Mouse (Mus musculus): ENCODE results near the gene Mfap3l. TPM values are rescaled to one million over a fixed set of nuclear protein-coding genes. Genes with fewer than 3 reads are reported as not detected.
"Not testable (repeated sequence)": the region's sequence is repeated elsewhere in the genome, so short reads cannot be mapped to it uniquely, and the experiment has no call there.

Mfap3l gene
- total RNA-seq (2022), result 1 to 10 TPM; 2.5 to 5.8 (median 4.0) TPM

DNA sequence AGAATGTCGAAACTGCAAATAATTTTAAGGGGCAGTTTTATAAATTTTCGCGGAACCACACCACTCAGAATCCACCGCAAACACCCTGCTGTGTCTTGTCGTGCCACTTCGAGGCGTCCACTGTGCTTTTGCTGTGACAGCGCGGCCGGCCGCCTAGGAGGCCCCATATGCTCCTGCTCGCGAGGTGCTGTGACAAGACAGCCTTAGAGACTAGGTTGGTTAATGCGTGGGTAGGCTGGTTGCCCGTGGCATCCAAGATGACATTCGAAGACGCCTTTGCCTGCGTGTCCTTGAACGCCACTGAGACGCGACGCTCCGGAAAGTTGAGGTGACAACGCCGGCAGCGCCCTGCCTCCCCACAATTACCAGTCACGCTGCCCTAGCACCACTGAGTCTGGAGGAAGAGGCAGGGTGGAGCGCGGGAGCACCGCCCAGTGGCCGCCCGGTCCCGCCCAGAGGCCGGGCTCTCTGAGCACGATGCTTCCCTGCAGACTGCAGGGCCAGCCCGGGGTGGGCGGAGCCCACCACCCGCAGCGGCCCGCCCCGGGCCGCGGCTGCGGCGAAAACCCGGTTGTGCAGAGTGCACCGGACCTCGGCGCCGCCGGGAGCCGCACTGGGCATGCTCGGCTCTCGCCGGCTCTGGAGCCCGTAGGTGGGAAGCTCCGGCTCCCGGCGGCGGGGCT lies at the start of gene Mfap3l:
TSS of gene Mfap3l (plus strand) at position 578 of the 683 bp plus-strand sequence.
- DNase-seq (ENCODE audit: low spot score in 2 of 2), result peak; percentile 86 to 88

- DNase-seq (ENCODE audit: low spot score in 2 of 2), result no peak
Observed at GRCm38 (mm10) chr8:60583369-60583768, 49.3 kb upstream of the Mfap3l start.

GRCm38 (mm10) chr8:60591352-60592105 lies 41.1 kb upstream of the Mfap3l start:
- not testable (repeated sequence) for DNase-seq (ENCODE audit: low spot score in 2 of 2)

GRCm38 (mm10) chr8:60594761-60595160 lies 37.9 kb upstream of the Mfap3l start:
- no peak for DNase-seq (ENCODE audit: low spot score in 2 of 2)

DNA sequence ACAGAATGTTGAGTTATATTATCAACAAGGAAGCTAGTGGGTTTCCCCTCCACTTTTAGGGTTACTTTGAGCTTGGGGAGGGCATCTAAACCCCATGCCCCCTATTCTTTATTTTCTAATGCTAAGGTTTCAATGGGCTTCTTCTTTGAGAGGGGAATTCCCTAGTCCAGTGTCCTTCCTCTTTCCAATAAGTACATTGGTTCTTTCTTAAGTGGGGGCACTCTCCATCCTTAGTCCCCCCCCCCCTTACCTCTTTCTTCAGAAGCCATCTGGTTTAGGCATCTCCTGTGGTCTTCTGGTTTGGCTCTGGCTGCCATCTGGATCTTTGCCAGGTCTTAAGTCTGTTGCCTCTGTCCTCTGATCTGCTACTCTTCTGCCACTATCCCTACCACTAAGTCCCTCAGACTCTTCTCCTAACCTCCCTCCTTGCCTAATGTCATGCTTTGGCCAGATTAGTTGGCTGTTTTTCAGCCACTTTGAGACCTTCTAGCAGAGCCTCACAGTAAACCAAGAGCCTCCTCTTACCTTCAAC lies 21.0 kb upstream of the Mfap3l start:
- DNase-seq (ENCODE audit: low spot score in 2 of 2), result no peak

DNA sequence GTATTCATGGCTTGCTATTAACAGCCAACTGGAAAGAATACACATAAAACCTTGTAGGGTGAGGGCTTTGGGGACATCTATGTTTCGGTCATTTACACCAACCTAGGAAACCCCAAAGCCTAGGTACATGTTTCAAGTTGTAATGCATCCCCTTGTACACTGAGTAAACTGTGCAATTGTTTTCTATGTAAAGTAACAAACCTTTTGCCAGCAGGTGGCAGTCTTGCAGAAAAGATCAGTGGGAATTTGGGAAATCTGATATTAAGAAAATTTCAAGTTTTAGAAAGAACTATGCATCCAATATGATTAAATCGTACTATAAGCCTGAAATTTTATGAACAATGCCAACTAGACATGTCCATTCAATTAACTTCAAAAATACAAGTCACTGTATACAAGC lies 15.7 kb upstream of the Mfap3l start:
- DNase-seq (ENCODE audit: low spot score in 2 of 2), result no peak

DNA sequence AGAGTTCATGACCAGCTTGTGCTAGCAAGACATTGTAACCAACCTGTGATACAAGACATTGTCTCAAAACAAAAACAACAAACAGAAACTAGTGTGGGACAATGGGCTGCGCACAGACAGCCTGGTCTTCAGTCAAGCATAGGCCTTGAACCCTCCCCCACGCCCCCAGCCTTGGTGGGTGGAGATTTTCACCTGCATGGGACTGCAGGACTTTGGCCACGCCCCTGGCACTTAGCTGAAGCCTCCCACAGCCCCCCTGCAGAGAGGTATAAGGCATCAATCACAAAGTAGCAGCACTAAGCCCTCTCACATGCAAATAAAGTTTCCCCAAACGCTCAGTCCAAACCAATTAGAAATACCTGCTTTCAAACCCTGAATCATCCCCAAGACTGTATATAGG lies 11.1 kb upstream of the Mfap3l start:
- no peak for DNase-seq (ENCODE audit: low spot score in 2 of 2)

DNA sequence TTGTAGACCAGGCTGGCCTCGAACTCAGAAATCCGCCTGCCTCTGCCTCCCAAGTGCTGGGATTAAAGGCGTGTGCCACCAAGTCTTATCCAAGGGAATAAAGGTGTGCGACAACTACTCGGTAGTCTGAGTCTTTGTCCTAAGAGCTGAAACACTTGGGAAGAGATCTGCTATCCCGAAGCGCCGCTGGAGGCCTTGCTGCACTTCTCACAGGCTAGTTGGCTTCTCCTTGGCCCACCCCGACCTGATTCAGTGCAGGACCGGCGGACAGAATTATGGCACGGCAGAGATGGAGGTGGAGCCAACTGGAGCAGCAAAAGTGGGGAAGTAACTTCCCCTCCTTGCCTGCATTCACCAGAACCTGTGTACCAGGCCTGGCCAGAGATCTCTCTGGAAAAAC lies 10.6 kb upstream of the Mfap3l start:
- no peak for DNase-seq (ENCODE audit: low spot score in 2 of 2)

DNA sequence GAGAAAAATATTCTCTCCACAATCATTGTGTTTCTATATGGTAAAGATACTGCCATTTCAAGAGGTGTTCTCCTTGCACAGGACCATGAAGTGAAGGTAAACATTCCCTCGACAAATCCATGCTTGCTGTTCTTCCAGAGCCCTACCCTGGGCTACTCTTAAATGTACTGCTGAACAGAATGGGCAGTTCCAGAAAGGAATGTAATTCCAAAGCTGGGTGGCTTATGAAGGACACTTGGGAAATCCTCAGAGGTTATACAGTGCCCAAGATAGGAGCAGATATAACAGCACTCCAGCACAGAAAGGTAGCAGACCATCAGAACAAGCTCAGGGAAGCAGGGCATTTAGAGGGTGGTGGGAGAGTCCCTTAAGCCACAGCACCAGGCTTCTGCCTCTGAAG lies 9.2 kb upstream of the Mfap3l start:
- DNase-seq (ENCODE audit: low spot score in 2 of 2), result no peak

DNA sequence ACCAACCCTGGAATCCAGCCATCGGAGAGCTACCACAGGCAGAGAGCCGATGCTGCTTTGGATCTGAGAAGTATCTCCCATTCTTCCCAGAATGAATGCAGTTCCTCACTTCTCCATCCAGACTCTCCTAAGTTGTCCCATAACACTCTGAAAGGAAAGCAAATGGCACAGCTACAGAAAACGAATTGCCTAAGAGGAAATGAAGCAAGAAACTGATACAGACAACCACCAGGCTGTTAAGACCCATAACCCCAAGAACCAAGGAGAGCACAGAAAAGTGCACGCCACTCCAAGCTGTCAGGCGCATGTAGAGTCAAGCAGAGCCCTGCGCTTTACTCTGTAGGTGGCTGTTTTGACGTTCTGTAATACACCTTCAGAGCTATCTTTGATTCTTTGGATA lies 7.9 kb upstream of the Mfap3l start:
- DNase-seq (ENCODE audit: low spot score in 2 of 2), result no peak

DNA sequence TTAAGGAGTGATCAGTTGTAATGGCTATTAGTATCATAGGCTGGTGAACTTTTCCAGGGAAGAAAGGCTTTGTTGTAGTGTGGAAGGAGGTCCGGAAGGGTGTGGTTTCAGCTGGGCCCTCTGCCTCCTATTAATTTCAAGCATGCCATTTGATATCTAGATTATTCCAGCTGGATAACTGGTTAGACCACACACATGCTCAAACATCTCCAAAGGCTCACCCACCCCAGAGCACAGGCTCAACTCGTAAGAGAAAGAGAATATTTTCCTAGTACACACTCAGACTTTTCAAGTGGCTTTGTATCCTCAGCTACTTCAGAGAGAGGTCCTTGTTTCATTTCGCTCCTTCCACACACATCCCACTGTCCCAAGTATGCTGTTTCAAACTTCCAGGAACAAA lies 4.7 kb upstream of the Mfap3l start:
- DNase-seq (ENCODE audit: low spot score in 2 of 2), result no peak

DNA sequence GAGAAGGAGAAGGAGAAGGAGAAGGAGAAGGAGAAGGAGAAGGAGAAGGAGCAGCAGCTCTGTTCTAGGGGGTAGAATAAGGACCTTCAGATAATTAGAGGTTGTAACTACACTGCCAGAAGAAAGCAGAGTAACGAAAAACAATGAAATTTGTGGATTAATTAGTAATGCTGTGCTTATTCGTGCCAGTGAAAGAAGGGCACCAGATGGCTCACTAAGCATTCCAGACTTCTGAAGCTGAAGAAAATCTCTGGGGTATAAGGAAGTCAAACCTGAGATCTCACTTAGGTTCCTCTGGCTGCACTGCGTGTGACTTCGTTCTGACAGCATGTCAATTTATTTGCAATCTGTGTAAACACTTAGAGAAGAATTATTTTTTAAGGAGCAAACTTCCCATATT lies 3.6 kb upstream of the Mfap3l start:
- no peak for DNase-seq (ENCODE audit: low spot score in 2 of 2)

GRCm38 (mm10) chr8:60631504-60631934 lies 1.1 kb upstream of the Mfap3l start:
- peak; percentile 71 to 77 for DNase-seq (ENCODE audit: low spot score in 2 of 2)

- DNase-seq (ENCODE audit: low spot score in 2 of 2), result no peak
Observed at GRCm38 (mm10) chr8:60632933-60633655, 467 bp downstream of the Mfap3l start.

DNA sequence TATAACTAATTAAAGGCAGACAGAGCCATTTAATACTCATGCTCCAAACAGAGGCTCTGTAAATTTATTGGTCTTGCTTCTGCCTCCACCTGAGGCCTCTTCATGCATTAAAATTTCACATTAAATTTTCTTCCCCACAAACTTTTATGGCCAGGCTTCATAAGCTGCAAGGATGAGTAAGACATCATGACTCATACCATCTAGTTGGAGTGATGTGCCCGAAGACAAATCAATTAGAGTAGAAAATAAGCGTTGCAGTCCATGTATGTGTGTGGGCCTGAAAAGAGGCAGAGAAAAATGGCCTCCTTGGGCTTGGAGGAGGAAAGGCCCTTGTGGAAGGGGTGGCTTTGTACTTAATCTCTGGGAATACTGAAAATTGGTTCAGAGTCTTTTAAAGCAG lies 2.3 kb downstream of the Mfap3l start:
- no peak for DNase-seq (ENCODE audit: low spot score in 2 of 2)

DNA sequence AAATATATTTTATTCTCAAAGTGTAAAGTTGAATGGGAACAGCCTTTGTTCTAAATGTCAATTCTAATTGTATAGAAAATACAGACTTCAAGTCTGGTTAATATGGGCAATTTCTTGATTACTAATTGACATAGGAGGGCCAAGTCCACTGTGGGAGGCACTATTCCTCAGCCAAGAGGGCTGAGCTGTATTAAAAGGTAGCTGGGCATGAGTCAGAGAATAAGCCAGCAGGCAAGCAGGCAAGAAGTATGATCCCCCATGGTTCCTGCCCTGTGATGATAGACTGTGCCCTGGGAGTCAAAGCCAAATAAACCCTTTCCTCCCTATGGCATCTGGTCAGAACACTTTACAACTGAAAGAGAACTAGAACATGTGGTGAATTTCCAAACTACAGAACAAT lies 3.2 kb downstream of the Mfap3l start:
- no peak for DNase-seq (ENCODE audit: low spot score in 2 of 2)

DNA sequence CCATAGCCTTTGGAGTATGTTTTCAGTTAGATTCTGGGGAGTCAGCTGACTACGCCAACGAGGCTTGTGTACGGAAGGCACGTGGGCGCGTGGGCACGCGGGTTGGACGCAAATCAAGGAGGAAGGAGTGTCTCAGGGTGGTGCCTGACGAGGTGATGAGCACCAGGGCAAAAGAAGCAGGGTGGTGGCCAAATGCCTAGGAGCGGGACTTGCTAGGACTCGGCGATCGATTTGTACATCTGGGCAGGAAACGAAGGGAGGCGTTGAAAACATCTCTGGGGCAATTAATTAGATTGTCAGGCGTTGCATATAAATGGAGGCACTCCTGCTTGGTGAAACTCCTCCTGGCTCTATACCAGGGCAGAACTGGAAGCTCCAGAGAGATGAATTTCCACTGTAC lies 7.4 kb downstream of the Mfap3l start:
- no peak for DNase-seq (ENCODE audit: low spot score in 2 of 2)

- DNase-seq (ENCODE audit: low spot score in 2 of 2), result no peak
Observed at GRCm38 (mm10) chr8:60643416-60644020, 10.9 kb downstream of the Mfap3l start.

DNA sequence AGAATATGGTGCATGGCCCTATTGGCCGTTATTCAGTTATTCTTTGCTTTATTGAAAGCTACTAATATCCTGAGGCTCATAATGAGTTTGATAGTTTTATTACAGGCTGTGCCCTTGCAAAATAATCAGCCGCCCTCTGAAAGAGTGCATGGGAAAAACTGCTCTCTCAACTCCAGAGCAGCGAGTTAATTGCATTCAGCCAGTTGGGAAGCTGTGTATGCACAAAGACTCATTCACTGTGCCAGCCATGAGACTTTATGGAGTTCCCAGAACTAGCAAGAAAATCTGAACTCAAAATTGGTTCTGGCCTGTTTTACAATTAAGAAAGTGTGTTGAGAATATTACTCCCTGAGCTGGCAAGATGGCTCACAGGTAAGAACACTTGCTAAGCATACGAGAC lies 12.5 kb downstream of the Mfap3l start:
- no peak for DNase-seq (ENCODE audit: low spot score in 2 of 2)

GRCm38 (mm10) chr8:60645911-60646310 lies 13.3 kb downstream of the Mfap3l start:
- no peak for DNase-seq (ENCODE audit: low spot score in 2 of 2)

- DNase-seq (ENCODE audit: low spot score in 2 of 2), result no peak
Observed at GRCm38 (mm10) chr8:60647291-60647690, 14.7 kb downstream of the Mfap3l start.

GRCm38 (mm10) chr8:60649081-60649480 lies 16.5 kb downstream of the Mfap3l start:
- DNase-seq (ENCODE audit: low spot score in 2 of 2), result no peak
